Mouse (Mus musculus): ENCODE measurements around the gene Mmp14. TPM values are rescaled to one million over a fixed set of nuclear protein-coding genes. Genes with fewer than 3 reads are reported as not detected.

Gene Mmp14
- polyA plus RNA-seq, 1 experiment = 17.2 TPM

GRCm38 (mm10) chr14:54416830-54417229 lies 14.6 kb upstream of the Mmp14 start:
- H3K4me1 ChIP-seq (ENCODE audit: control insufficient read depth, insufficient read depth, low read length) = peaks cover 4% of the 10 kb centered on the region; the same call in 1 of the 2 replicates
- 83% methylated on average over 4 of the region's 4 CpGs for WGBS
- no peak overlapping the region for H3K27ac ChIP-seq (ENCODE audit: control insufficient read depth, insufficient read depth, low read depth, low read length, poor library complexity)
- H3K4me3 ChIP-seq (replicated peaks; ENCODE audit: control insufficient read depth, low read depth, low read length) = no peak overlapping the region
- TF ChIP-seq CTCF (IDR thresholded peaks at IDR 0.05; ENCODE audit: control insufficient read depth, insufficient read depth, low read length) (no peak), POLR2A (IDR thresholded peaks at IDR 0.05; ENCODE audit: borderline replicate concordance, control insufficient read depth, low read depth, low read length) (no peak)

- Histone ChIP-seq H3K4me3 (replicated peaks; ENCODE audit: control insufficient read depth, low read depth, low read length) (peak within 1 kb of the TSS; percentile 33), H3K27ac (ENCODE audit: control insufficient read depth, insufficient read depth, low read depth, low read length, poor library complexity) (0 out of 2 replicates have a peak within 1 kb of the TSS, but pooled peaks have one; percentile 3), H3K4me1 (ENCODE audit: control insufficient read depth, insufficient read depth, low read length) (peaks cover 2% of the 10 kb centered on the region; the same call in 1 of the 2 replicates)
- WGBS = 36% methylated on average over 19 of the region's 19 CpGs
- TF ChIP-seq CTCF (IDR thresholded peaks at IDR 0.05; ENCODE audit: control insufficient read depth, insufficient read depth, low read length) (peak; percentile 36; the same call in 1 of the 2 replicates), POLR2A (IDR thresholded peaks at IDR 0.05; ENCODE audit: borderline replicate concordance, control insufficient read depth, low read depth, low read length) (no peak)
Measured at GRCm38 (mm10) chr14:54417623-54418081, 13.8 kb upstream of the Mmp14 start, which contains the start of gene Slc7a7. Gene Slc7a7, minus strand, starts transcription at chr14:54417780.

GRCm38 (mm10) chr14:54421014-54421413 lies 10.4 kb upstream of the Mmp14 start:
- H3K4me3 ChIP-seq (replicated peaks; ENCODE audit: control insufficient read depth, low read depth, low read length) = no peak overlapping the region
- H3K4me1 ChIP-seq (ENCODE audit: control insufficient read depth, insufficient read depth, low read length) = peaks cover 1% of the 10 kb centered on the region; the same call in 1 of the 2 replicates
- WGBS = 81% methylated on average over 2 of the region's 2 CpGs
- no peak overlapping the region for H3K27ac ChIP-seq (ENCODE audit: control insufficient read depth, insufficient read depth, low read depth, low read length, poor library complexity)
- no peak for TF ChIP-seq POLR2A (IDR thresholded peaks at IDR 0.05; ENCODE audit: borderline replicate concordance, control insufficient read depth, low read depth, low read length)
- TF ChIP-seq CTCF (IDR thresholded peaks at IDR 0.05; ENCODE audit: control insufficient read depth, insufficient read depth, low read length) = no peak

- TF ChIP-seq CTCF (IDR thresholded peaks at IDR 0.05; ENCODE audit: control insufficient read depth, insufficient read depth, low read length) (peak; percentile 79), POLR2A (IDR thresholded peaks at IDR 0.05; ENCODE audit: borderline replicate concordance, control insufficient read depth, low read depth, low read length) (no peak)
- H3K4me3 ChIP-seq (replicated peaks; ENCODE audit: control insufficient read depth, low read depth, low read length) = no peak overlapping the region
- H3K4me1 ChIP-seq (ENCODE audit: control insufficient read depth, insufficient read depth, low read length) = peaks cover 1% of the 10 kb centered on the region; the same call in 1 of the 2 replicates
- WGBS = 49% methylated on average over 5 of the region's 5 CpGs
- H3K27ac ChIP-seq (ENCODE audit: control insufficient read depth, insufficient read depth, low read depth, low read length, poor library complexity) = no peak overlapping the region
Measured at GRCm38 (mm10) chr14:54423406-54423805, 8.0 kb upstream of the Mmp14 start.

- H3K4me3 ChIP-seq (replicated peaks; ENCODE audit: control insufficient read depth, low read depth, low read length) = no peak overlapping the region
- H3K4me1 ChIP-seq (ENCODE audit: control insufficient read depth, insufficient read depth, low read length) = peaks cover 1% of the 10 kb centered on the region; the same call in 1 of the 2 replicates
- TF ChIP-seq POLR2A (IDR thresholded peaks at IDR 0.05; ENCODE audit: borderline replicate concordance, control insufficient read depth, low read depth, low read length) (no peak), CTCF (IDR thresholded peaks at IDR 0.05; ENCODE audit: control insufficient read depth, insufficient read depth, low read length) (no peak)
- H3K27ac ChIP-seq (ENCODE audit: control insufficient read depth, insufficient read depth, low read depth, low read length, poor library complexity) = no peak overlapping the region
- 37% methylated on average over 1 of the region's 1 CpGs for WGBS
Measured at GRCm38 (mm10) chr14:54424634-54425033, 6.8 kb upstream of the Mmp14 start.

- WGBS = 50% methylated on average over 1 of the region's 1 CpGs
- Histone ChIP-seq H3K27ac (ENCODE audit: control insufficient read depth, insufficient read depth, low read depth, low read length, poor library complexity) (no peak overlapping the region), H3K4me1 (ENCODE audit: control insufficient read depth, insufficient read depth, low read length) (peaks cover 1% of the 10 kb centered on the region; the same call in 1 of the 2 replicates), H3K4me3 (replicated peaks; ENCODE audit: control insufficient read depth, low read depth, low read length) (no peak overlapping the region)
- TF ChIP-seq CTCF (IDR thresholded peaks at IDR 0.05; ENCODE audit: control insufficient read depth, insufficient read depth, low read length) (no peak), POLR2A (IDR thresholded peaks at IDR 0.05; ENCODE audit: borderline replicate concordance, control insufficient read depth, low read depth, low read length) (no peak)
Measured at GRCm38 (mm10) chr14:54425540-54425939, 5.9 kb upstream of the Mmp14 start.

- 20% methylated on average over 14 of the region's 14 CpGs for WGBS
- peak overlapping the region; percentile 92 for H3K4me3 ChIP-seq (replicated peaks; ENCODE audit: control insufficient read depth, low read depth, low read length)
- H3K4me1 ChIP-seq (ENCODE audit: control insufficient read depth, insufficient read depth, low read length) = peaks cover 1% of the 10 kb centered on the region; the same call in 1 of the 2 replicates
- TF ChIP-seq POLR2A (IDR thresholded peaks at IDR 0.05; ENCODE audit: borderline replicate concordance, control insufficient read depth, low read depth, low read length) = no peak
- TF ChIP-seq CTCF (IDR thresholded peaks at IDR 0.05; ENCODE audit: control insufficient read depth, insufficient read depth, low read length) = no peak
- H3K27ac ChIP-seq (ENCODE audit: control insufficient read depth, insufficient read depth, low read depth, low read length, poor library complexity) = peak overlapping the region; percentile 82
Measured at GRCm38 (mm10) chr14:54426003-54426688, 5.3 kb upstream of the Mmp14 start.

GRCm38 (mm10) chr14:54426689-54427398 lies 4.6 kb upstream of the Mmp14 start, which contains the start of gene Mrpl52:
Gene Mrpl52, plus strand, starts transcription at chr14:54426909.
- TF ChIP-seq CTCF (IDR thresholded peaks at IDR 0.05; ENCODE audit: control insufficient read depth, insufficient read depth, low read length) (no peak), POLR2A (IDR thresholded peaks at IDR 0.05; ENCODE audit: borderline replicate concordance, control insufficient read depth, low read depth, low read length) (peak; percentile 57; the same call in 1 of the 2 replicates)
- H3K4me1 ChIP-seq (ENCODE audit: control insufficient read depth, insufficient read depth, low read length) = peaks cover 1% of the 10 kb centered on the region; the same call in 1 of the 2 replicates

More at GRCm38 (mm10) chr14:54426689-54427398, 4.6 kb upstream of the Mmp14 start, which contains the start of gene Mrpl52:
- under 1% methylated on average over 47 of the region's 48 CpGs for WGBS
- peak within 1 kb of the TSS; percentile 92 for H3K4me3 ChIP-seq (replicated peaks; ENCODE audit: control insufficient read depth, low read depth, low read length)
- peak within 1 kb of the TSS; percentile 82 for H3K27ac ChIP-seq (ENCODE audit: control insufficient read depth, insufficient read depth, low read depth, low read length, poor library complexity)
